Mouse (Mus musculus) T-cell, adult 2 months (primary cell): ENCODE measurements around the gene Elavl2.
"Not testable (repeated sequence)": the region's sequence is repeated elsewhere in the genome, so short reads cannot be mapped to it uniquely, and the experiment has no call there.

Experiments used
- DNase-seq: peaks from one replicate; pipeline ENCODE4 v3.0.0; 2022; ENCODE audit warnings: low spot score

Gene Elavl2

DNA sequence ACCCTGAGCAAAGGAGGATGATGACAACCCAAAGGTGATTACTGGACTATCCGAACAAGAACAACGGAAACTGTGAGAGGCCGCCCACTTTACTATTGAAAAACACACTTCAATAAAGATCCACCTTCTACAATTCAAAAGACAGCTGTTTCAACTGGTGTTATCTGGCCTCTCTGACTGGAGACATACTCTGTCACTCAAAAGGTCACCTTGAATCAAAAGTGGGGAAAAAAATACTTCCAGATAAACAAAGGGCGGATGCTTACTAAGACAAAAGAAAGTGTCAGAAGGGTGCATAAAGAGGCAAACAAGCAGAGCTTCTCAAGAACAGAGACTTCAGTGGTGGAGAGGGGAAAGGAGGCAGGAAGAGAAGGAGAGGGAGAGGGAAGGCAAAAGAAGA is 66.4 kb downstream of the Elavl2 start:
- no peak for DNase-seq

DNA sequence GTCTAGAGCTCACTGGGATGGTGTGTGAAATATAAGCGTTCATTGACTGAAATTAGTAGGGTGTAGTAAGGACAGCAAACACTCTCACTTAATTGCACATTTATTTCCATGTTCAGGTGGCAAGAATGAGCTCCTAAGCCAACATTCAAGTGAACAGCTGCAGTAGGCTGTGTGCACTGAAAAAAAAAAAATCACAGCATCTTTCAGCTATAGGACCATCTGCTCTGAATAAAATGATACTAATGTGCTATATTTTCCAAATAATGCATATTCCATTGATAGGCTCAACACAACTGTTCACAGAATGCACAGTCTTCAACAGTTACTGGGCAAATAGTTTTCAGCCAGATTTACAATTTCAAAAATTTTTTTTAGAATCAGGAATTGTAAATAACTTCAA is 89.8 kb downstream of the Elavl2 start:
- DNase-seq = no peak

DNA sequence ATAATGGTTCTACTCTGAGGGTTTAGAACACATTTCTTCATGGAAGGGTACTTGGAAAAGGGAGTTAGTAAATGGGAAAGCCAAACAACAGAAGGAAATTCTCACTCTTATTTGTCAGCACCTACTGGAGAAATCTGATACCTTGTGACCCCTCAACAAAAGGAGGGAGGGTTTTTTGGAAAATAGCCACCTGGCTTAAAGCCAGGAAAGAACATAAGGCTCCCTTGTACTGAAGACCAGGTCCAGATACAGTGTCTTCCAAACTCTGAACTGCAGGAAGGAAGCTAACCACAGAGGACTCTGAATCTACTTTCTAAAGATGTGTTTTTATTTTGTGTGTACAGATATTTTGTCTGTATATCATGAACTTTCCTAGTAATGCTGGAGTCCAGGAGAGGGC is 102.9 kb downstream of the Elavl2 start:
- no peak for DNase-seq

DNA sequence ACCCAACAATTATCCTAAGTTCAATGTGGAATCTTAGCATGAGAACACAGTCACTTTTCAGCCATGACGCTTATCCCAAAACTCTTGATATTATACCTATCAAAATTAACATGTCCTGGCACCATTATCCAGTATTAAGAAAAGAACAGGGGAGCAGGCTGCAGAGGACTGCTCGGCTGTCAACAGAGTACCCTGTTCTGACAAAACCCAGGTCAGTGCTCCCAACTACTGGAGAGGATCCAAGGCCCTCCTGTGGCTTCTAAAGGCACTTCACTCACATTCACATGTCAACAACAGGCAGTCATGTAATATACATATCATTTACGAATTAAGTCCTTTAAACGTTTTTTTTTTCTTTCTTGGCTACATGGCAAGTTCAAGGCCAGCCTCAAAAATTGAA is 105.3 kb downstream of the Elavl2 start:
- no peak for DNase-seq

DNA sequence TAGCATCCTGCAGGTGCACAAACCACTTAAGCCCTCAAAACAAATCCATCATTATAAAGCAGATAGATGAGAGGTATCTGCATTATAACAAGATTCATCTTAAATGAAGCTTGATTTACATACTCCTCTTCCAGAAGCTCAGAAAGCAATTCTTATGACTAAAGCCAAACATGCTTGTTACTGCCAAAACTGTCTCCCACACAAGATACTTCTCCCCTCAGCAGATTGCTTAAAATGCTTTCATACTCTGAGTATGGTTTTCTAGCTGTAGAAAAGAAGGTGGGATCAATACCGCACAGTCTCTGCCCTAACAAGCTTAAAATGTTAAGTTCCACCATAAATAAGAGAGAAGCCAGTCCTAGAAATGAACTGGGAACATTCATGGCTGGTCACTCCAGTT is 109.1 kb downstream of the Elavl2 start:
- no peak for DNase-seq

DNA sequence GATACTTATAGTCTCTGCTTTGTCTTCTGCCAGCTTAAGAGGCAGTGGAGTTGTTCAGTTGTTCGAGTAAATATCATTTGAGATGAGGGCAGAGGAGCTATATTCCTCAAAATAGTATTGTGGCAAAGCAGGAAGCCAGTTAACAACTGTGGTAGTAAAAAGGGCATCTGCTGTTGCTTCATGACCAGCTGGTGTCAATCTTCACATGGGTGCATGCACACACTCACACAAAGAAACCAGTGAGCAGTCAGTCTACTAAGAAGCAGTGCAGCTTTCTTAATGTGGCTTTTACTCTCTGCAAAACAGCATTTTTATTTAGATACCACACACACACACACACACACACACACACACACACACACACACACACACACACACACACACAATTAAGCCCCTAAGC is 110.2 kb downstream of the Elavl2 start:
- no peak for DNase-seq

DNA sequence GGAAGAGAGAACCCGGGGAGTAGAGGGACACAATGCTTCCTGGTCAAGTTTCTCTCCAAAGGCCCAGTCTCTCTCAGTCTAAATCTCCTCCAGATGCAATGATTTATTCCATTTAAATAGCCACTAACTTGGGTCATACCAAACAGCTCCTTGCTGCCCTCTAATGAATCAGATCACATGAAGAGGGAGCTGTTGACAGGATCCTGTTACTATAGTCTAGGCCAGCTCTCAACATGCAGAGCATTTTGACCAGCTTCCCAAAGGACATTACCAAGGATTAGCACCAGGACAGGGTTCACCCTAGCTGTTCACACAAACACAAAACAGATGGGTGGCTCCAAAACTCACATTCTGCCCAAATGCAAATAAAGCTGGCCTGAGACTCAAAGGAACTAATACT is 111.4 kb downstream of the Elavl2 start:
- no peak for DNase-seq

DNA sequence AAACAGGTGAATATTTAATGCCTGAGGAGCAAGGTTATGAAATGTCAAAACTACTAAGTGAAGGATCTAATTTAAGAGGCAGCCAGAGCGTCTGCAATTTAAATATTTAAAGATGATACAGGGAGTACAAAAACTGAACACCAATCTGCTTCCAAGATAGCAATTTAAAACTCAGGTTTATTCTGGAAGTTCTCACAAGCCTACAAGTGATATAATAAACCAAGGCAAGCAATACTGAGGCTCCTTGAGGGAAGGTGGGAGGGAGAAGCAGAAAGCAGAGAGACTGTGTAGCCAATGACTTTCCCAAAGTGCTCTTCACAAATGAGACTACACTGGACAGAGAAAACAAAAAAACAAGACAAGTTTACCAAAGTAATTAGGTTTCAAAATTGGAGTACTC is 132.2 kb downstream of the Elavl2 start:
- no peak for DNase-seq

DNA sequence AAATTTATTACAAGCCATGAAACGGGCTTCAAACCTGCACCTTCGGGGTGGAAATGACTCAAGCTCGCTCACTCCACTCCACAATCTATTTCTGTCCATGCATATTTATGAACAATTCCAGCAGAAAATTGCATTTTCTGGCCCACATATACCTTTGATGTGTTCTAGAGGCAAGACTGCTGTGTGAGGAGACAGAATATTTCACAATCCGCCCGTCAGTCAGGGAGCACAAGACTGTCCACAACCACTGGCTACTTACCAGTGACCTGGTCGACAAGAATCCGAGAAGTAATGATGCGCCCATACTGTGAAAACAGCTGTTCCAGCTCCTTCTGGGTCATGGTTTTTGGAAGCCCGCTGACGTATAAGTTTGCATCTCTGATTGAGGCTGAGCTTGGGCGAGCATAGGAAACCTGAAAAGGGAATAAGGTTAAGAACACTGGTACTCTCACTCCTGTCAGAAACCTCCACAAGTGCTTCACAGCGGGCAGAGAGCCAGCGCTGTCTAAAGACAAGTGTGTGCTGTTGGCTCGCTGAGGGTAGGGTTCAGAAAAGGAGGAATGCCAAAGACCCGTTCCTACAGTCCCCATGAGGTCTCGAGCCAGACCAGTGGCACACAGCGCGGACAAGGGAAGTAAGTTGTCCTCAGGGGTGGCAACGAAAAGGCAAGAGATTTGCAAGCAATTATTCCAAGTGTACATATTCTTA is 136.7 kb downstream of the Elavl2 start:
- no peak for DNase-seq

DNA sequence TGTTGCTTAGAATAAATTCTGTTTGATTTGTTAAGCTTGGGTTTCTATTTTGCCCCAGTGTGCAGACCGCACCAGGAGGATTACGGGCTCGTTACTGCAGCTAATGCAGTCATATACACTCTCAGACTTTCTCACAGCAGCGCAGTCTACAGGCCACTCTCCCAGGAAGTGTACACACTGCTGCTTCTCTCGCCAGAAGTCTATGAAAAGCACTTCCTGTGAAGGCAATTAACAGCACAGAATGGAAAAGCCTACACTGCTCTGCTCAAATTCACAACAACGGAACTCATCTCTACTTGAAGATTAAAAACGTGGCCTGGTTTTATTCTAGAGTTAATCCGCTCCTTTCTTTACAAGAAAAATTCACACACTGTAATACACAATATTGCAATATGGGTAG is 137.7 kb downstream of the Elavl2 start:
- DNase-seq = no peak

DNA sequence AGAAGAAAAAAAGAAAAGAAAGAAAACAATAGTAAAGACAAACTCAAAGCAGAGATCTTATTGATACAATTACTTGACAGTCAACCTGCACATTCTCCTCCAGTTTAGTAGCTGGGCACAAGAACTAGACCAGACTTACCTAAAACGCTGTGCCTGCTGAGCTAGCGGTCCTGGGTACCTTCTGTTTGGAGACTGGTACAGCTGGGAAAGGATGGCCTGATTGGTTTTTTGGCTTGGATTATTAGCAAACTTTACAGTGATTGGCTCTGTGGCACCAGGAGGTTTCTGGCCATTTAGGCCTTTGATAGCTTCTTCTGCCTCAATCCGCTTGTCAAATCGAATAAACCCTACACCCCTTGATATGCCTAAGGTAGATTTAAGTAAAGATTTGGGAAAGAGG is 140.0 kb downstream of the Elavl2 start:
- DNase-seq = no peak

DNA sequence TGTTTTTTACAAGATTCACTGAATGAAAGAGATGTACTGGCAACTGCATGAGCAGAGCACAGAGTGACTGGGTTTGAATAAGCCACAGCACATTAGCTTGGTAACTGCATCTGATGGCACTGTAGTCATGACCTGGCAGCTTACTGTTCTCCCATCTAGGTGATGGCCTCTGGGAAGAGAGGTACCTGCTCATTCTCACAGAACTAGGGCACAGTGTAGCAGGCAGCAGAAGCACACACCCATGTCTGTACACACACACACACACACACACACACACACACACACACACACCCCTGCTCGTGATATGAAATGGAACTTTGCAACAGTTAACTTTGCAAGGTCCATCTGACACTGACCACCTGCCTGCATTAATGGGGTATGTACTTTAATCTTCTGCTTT is 151.9 kb downstream of the Elavl2 start:
- DNase-seq = no peak

DNA sequence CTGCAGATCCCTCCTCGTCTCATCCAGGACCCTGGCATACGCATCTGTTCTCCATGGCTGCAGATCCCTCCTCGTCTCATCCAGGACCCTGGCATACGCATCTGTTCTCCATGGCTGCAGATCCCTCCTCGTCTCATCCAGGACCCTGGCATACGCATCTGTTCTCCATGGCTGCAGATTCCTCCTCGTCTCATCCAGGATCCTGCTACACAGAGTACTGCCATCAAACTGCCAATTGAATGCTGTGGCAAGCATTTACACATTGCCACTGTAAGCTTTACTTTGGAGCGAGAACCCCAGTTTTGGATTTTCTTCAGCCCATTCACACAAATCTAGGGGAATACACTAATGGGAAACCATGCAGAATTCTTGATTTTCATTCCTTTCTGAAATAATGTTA is 155.4 kb downstream of the Elavl2 start:
- DNase-seq = not testable (repeated sequence)

DNA sequence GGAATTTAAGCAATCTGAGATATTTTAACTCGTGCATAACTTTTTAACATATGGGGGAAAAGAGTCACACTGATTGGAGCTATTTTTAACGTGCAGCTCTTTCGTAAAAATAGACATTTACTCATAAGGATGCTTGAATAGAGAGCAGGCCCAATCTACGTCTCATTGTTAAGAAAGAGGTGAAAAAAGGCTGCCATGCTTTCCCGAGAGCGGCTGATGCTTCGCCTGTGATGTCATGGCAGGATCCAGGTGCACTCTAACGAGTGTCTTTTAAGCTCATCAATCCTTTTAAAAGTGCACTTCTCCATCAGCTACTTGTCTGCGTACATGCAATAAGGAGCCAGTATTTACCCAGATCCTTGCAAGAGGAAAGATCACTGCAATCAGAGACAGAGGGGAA is 156.0 kb downstream of the Elavl2 start:
- DNase-seq = no peak

DNA sequence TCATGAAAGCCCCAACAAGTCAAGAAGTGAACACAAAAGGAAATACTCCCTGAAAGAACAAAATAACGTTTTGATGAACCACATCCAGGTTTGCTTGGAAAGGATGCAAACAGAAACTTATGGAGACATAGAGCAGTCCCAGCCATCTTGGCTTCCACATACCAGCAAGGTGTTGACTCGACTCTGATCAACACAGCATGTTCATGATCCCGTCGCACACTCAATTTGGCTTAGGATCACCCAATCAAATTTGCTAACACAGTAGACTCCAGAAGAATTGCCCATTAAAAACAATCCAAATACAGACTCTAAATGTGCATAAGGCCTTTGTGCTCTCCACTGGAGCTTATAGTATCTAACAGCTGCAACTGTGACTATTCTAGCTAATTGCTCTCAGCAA is 156.7 kb downstream of the Elavl2 start:
- no peak for DNase-seq

DNA sequence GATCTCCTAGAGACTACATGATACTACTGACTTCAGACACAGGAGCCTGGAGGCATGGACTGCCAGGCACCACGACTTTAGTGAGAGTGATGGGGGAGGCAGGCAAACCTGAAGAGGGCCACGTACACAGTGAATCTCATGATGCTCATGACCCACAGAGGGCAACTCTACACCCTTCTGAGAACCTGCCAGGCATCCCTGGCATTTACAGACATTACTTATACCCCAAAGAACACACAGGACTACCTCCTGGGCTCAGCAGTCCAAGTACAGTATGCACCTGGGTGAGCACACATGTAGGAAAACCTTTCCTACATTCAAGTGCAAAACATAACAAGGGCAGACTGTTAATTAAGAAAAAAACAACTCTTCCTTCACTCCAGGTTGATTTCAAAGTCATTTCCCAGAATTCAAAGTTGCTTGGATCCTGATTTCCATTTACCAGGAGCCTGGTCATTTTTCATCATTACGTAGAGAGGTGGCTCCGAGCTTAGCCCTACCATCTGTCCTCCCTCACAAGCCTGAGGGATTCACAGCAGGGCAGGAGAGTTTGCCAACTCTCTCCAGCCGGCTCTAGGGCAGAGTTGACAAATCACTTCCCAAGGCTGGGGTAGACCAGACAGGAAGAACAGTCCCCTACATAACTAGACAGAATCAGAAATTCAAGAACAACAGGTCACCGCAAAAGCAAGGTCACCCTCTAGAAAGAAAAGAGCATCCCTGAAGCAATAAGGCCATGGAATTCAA is 161.7 kb downstream of the Elavl2 start:
- DNase-seq = no peak

DNA sequence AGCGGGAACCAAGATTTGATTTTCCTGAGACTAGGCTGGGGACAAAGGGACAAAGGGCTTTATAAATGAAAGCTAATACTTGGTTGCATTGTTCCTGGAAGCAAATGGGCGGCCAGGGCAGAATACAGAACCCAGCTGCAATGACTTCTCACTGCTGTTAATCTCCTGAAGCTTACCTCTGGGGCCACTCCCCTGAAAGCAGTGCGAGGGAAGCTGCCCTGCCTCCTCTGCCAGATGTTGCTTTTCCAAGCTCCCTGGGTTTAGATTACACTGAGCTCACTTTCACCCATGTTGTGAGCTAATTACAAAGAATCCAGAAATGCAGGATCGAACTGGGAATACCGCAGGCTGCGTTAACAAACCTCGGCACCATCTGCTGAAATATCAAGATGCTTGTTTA is 163.6 kb downstream of the Elavl2 start:
- DNase-seq = no peak

DNA sequence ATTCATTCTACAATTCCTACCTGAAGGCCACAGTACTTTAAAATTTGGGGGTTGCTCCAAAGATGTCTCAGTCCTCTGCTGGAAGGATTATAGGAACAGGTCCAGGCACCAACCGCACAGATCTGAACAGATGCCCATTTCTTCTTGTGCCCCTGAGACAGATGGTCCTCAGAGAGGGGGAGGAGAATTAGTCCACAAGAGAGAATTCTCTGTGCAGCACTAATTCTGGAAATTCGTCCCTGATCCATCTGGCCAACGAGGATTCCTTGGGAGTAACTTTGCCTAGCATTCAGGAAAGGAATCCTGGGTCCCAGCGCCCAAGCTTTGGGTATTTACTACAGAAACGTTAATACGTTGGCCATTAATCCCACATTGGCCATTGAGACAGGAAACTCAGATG is 165.6 kb downstream of the Elavl2 start:
- DNase-seq = no peak

DNA sequence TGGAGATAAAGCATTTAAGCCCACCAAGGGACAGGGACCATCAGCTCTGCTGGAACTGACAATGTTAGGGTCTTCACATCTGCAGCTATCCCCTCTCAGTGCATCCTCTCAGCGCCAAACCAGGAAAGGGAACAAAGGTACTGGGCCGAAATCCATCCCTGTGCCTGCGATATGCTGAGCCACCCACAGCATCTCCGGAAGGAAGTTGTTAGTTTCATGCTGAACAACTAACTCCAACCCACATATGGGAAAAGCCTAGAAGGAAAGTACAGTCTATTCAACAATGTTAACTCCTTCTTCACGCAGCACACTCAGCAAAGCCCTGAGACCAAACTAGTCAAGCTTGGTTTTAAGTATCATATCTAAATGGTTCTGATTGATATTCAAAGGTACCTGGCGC is 167.0 kb downstream of the Elavl2 start:
- no peak for DNase-seq

DNA sequence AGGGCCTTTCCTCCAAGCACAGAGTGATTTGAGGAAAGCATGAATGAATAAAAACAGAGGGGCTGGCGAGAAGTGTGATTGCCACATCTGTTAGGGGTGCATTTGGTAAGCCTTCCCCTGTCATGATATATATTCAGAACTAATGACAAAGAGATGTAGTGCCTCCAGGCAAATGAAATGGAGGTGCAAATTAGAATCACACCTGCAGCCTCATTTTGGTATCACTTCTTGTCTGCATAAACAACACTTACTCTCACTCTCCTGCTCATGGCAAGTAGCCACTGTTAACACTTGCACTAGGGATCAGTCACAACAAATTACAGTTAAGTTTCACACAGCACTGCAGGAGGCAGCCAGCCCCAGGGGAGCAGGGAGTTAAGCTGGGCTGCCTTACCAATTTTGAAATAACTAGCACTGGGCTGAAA is 170.1 kb downstream of the Elavl2 start:
- no peak for DNase-seq

DNA sequence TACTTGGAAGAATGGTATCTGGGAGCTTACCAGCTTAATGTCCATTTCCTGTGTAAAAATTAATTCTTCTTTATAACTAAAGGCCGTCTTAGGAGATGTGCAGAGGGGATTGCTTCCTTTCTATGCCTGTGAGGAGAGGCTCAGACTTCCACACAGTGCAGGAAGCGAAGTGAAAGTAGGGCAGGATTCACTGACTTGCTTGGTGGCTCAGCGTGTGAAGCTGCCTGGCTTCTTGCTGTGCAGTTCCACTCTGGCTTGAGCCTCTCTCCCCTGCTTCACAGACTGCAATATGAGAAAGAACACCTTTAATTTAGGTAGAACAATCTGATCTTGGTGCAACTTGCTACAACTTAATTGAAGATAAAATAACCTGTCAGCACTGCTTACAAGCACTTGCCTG is 172.2 kb downstream of the Elavl2 start:
- DNase-seq = no peak

DNA sequence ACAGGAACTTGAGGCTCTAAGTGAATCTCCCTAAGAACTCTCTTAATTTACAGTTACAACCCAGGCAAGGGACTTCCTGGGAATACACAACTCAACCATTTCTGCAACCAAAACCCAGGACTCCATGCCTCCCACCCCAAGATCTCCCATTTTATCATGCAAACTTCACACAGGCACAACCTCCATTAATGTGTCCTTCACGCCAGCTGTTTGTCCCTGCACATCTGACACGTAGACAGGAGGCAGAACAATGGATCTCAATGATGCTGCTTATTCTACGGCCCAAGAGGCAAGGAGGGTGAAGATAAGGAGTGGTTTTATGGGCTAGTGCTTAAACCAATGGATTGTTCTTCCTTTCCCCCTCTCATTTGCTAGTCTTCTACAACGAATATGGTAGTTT is 176.8 kb downstream of the Elavl2 start:
- DNase-seq = no peak

DNA sequence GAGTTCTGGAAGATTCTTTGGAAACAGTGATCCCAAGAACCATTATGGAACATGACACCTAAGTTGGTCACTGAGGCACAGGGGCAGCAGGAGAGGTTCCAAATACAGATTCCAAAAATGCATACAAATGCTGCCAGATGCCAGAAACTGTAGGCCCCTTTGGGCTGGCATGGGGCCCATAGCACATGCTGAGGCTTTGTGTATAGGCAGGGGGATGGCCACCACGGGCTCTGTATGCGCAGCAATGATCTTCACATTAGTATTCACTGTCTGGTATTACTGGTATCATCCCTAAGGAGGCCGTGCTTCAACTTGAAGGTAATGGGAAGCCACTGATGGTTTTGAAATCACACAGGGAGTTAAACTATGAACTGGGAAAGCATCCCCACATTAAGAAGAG is 181.3 kb downstream of the Elavl2 start:
- DNase-seq = no peak

DNA sequence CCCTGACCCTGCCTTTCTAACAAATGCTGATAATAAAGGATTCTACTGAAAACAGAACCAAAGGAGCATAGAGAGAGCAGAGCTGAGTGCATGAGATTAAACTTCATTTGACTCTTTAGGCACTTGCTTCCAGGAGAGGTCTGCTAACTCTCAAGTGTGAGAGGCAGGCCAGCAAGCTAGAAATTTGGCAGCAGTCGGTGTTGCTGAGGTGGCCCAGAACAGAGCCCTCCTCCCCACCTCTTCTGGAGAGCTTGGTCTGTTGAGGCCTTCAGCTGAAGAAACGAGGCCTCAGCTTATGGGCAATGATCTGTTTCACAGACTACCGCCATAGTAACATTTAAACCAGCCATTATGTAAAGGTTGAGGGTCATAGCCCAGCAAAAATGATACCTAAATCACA is 186.7 kb downstream of the Elavl2 start:
- DNase-seq = no peak
